Mouse (Mus musculus) small intestine, adult 2 months (tissue): ENCODE results near the gene Col13a1. TPM values are rescaled to one million over a fixed set of nuclear protein-coding genes. Genes with fewer than 3 reads are reported as not detected.

Experiments used
- H3K27ac ChIP-seq: fragments of 200-500 bp; 2 replicates; pipeline ENCODE4 v1.5.1; 2012; ENCODE audit warnings: low read depth, low read length, control low read depth, inconsistent platforms; ENCODE audit not compliant: insufficient read depth
- H3K27me3 ChIP-seq: fragments of 200-500 bp; 2 replicates; pipeline ENCODE4 v1.6.1; 2012; ENCODE audit warnings: mild to moderate bottlenecking, moderate library complexity, low read length, inconsistent platforms; ENCODE audit not compliant: control insufficient read depth, insufficient read depth
- H3K36me3 ChIP-seq: fragments of 200-500 bp; 2 replicates; pipeline ENCODE4 v1.6.1; 2012; ENCODE audit warnings: mild to moderate bottlenecking, low read length, control low read depth, inconsistent platforms; ENCODE audit not compliant: control insufficient read depth, insufficient read depth
- H3K4me1 ChIP-seq: fragments of 200-500 bp; 2 replicates; pipeline ENCODE4 v1.6.1; 2012; ENCODE audit warnings: low read length, inconsistent platforms, mixed read lengths; ENCODE audit not compliant: control insufficient read depth, insufficient read depth, insufficient read length
- H3K4me3 ChIP-seq: fragments of 200-500 bp; 2 replicates; pipeline ENCODE4 v1.5.1; 2012; ENCODE audit warnings: low read depth, mild to moderate bottlenecking, control low read depth, inconsistent platforms, low read length, moderate library complexity
- CTCF ChIP-seq: fragments of 200-500 bp; IDR thresholded peaks from 2 replicates; pipeline ENCODE4 v1.5.1; 2012; ENCODE audit warnings: low read depth, mild to moderate bottlenecking, control low read depth, inconsistent platforms, low read length, moderate library complexity, mixed read lengths; ENCODE audit not compliant: insufficient replicate concordance, insufficient read length; ENCODE audit errors: extremely low read depth
- POLR2A ChIP-seq: fragments of 200-500 bp; IDR thresholded peaks from 2 replicates; pipeline ENCODE4 v1.6.1; 2012; ENCODE audit warnings: low read depth, mild to moderate bottlenecking, control low read depth, inconsistent platforms, low read length, moderate library complexity
- WGBS: fragments of 180-500 bp; shearing (Covaris S2); methylation state at CpG from one replicate; pipeline ENCODE4 v1.1.7; 2018; 5-methylcytosine and 5-hydroxymethylcytosine counted together
- polyA plus RNA-seq: library from polyadenylated mRNA; depleted of rRNA; stranded (reverse); fragments of >200 nt; gene quantifications from 2 replicates; pipeline ENCODE4 v1.2.3, GENCODE M21; 2012

Gene Col13a1
- polyA plus RNA-seq, 1 experiment, result 2.1 TPM

DNA sequence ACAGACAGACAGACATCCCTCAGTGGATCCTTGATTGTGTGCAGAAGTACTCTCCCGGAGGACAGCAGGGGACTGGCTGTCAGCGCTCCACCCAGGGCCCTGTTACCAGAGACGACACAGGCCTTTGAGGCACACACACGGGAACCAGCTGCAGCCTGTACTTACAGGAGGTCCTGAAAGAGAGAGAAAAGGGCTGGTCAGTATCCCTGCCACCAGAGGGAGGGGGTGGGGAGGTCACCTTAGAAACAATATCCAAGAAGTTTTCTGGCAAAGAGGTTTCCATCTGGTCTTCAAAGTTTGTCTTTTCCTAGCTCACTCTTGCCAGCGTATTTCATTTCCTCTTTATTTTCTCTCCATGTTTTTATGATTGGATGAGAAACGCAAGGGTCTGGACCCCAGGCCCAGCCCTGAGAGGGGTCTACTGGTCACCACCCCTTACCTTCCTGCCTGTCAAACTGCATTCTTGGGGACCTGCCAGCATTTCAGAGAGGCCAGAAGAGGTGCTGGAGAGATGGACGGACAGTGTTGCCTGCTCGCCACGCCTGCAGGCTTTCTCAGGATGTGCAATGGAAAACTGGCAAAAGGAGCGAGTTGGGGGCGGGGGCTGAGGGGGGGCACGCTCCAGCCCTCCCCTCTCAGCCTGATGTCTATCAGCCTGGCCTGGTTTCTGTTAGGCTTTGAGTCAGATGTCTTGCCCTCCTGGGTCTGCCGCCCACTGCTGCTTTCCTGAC is 58.8 kb downstream of the Col13a1 start:
- Histone ChIP-seq H3K36me3 (no peaks in the 10 kb centered on the region), H3K4me1 (no peaks in the 10 kb centered on the region), H3K27ac (no peak overlapping the region), H3K27me3 (no peaks in the 10 kb centered on the region), H3K4me3 (no peak overlapping the region)
- TF ChIP-seq POLR2A, result no peak
- TF ChIP-seq CTCF, result no peak
- 49% methylated on average over 13 of the region's 13 CpGs for WGBS

DNA sequence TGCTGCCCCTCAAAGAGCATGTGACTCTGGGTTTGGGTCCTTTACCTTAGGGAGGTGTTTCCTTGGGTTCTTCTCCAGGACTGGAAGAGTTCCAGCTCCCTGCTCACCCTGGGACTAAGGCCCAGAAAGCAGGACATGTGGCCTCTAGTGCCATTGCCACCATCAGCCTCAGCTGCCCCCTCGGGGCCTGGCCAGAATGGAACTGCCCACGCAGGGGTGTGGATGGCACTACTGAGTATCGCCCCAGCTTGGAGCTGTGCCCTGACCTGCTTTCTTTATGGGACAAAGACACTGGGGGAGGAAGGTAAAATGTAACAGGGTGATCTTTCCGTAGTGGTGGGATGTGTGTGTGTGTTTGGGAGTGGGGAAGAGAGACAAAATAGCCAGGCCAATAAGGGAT is 59.4 kb downstream of the Col13a1 start:
- Histone ChIP-seq H3K27me3 (no peaks in the 10 kb centered on the region), H3K27ac (no peak overlapping the region), H3K4me1 (no peaks in the 10 kb centered on the region), H3K36me3 (no peaks in the 10 kb centered on the region), H3K4me3 (no peak overlapping the region)
- 77% methylated on average over 4 of the region's 4 CpGs for WGBS
- TF ChIP-seq CTCF (no peak), POLR2A (no peak)

DNA sequence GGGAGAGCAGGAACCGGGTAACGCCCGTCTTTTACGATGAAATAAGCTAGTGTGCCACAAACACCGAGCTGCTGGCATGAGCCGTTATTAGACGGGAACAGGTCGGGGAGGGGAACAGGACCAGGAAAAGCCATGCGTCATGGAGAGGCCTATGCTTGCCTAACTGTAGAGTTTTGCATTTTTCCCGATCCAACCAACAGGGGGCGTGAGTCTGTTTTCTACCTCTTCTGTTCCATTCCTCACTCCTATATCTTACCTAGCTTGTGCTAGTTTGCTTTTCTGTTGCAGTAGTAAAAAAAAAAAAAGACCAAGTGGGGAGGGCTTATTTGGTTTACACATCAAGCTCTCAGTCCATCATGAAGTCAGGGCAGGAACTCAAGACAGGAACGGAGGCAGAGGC is 61.8 kb downstream of the Col13a1 start:
- WGBS, result 91% methylated on average over 12 of the region's 12 CpGs
- no peaks in the 10 kb centered on the region for H3K4me1 ChIP-seq
- no peak overlapping the region for H3K27ac ChIP-seq

DNA sequence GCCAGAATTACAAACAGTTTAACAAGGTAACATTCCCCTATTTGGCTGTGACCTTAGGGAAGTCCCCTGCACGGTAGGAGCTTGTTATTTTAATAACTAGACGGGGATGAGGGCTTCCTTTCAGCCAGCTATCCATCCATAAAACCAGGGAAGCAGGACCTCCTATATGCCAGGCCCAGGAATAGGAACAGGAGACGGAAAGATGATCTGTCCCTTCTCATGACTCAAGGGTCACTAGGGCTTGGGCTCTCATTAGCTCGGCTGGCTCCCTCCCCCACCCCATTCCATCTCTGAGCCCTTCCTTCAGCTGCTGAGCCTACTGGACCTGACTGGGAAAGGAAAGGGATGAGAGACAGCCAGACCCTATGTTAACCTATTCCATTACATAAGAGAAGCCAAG is 67.1 kb downstream of the Col13a1 start:
- Histone ChIP-seq H3K27ac (no peak overlapping the region), H3K27me3 (no peaks in the 10 kb centered on the region; the same call in 1 of the 2 replicates), H3K36me3 (no peaks in the 10 kb centered on the region), H3K4me3 (no peak overlapping the region), H3K4me1 (no peaks in the 10 kb centered on the region)
- TF ChIP-seq POLR2A, result no peak
- 69% methylated on average over 4 of the region's 4 CpGs for WGBS

More for the DNA sequence above, 61.8 kb downstream of the Col13a1 start:
- Histone ChIP-seq H3K4me3 (no peak overlapping the region), H3K36me3 (no peaks in the 10 kb centered on the region), H3K27me3 (no peaks in the 10 kb centered on the region)
- no peak for TF ChIP-seq CTCF
- no peak for TF ChIP-seq POLR2A

DNA sequence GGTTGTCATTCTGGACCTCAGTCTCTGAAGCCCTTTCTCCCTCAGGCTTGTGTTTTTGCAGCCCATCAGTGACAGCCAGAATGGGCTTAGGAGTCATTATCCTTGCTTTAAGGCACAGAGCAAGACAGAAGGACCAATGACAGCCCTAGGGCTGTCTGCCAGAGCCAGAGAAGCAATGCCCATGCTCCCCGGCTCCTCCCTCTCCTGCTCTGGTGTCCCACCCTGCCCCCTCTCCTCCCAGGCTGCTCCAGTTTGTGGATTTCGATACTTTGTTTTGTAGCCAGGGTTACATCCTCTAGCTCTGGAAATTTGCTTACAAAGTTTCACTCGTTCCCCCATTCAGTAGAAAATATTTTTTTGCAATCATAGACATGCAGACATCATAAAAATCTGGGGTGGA is 69.9 kb downstream of the Col13a1 start:
- Histone ChIP-seq H3K36me3 (no peaks in the 10 kb centered on the region), H3K27ac (no peak overlapping the region), H3K4me1 (no peaks in the 10 kb centered on the region), H3K27me3 (no peaks in the 10 kb centered on the region; the same call in 1 of the 2 replicates), H3K4me3 (no peak overlapping the region)
- 76% methylated on average over 3 of the region's 3 CpGs for WGBS
- TF ChIP-seq CTCF, result no peak
- TF ChIP-seq POLR2A, result no peak

DNA sequence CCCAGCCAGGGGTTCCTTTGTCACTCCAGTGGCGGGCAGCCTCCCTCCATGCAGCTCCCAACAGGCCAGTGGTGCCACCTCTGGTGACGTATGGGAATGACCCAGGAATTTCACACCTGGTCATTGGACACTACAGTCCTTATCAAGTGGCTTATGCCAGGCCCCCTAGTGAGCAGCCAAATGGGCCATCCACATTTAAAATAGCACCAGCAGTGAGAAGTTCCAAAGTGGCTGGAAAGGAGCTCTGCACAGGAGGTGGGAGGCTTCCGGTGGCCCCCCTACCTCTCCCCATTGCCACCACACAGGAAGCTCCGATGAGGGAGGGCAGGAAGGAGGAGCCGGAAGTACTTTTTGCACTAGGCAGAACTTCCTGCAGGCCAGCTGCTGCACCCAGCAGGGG is 72.7 kb downstream of the Col13a1 start:
- Histone ChIP-seq H3K4me3 (no peak overlapping the region), H3K27me3 (no peaks in the 10 kb centered on the region; the same call in 1 of the 2 replicates), H3K27ac (no peak overlapping the region), H3K36me3 (no peaks in the 10 kb centered on the region), H3K4me1 (no peaks in the 10 kb centered on the region)
- WGBS, result 33% methylated on average over 5 of the region's 5 CpGs
- peak; percentile 25; the same call in 1 of the 2 replicates for TF ChIP-seq CTCF
- TF ChIP-seq POLR2A, result no peak

DNA sequence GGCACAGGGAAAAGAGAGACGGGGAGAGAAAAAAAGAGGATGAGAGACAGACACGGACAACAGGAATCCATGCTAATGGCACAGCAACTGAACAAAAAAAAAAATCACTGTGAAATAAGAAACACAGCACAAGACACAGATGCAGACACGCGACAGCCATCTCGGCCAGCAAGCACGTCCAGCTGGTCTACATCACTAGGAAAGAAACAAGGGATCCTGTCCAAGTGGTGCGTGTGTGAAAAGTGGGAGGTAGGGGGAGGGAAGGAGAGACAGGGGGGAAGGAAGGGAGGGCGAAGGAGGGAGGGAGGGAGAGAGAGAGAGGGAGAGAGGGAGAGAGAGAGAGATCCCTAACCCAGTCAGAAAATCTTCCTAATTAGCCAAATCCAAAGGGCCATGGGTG is 73.6 kb downstream of the Col13a1 start:
- H3K4me1 ChIP-seq, result no peaks in the 10 kb centered on the region
- H3K36me3 ChIP-seq, result no peaks in the 10 kb centered on the region
- TF ChIP-seq POLR2A (no peak), CTCF (no peak)
- no peaks in the 10 kb centered on the region; the same call in 1 of the 2 replicates for H3K27me3 ChIP-seq
- 48% methylated on average over 8 of the region's 8 CpGs for WGBS
- H3K27ac ChIP-seq, result no peak overlapping the region
- H3K4me3 ChIP-seq, result no peak overlapping the region
